Mouse (Mus musculus) embryonic facial prominence, embryonic 12.5 days (tissue): ENCODE results near the gene Ankrd22. TPM values are rescaled to one million over a fixed set of nuclear protein-coding genes. Genes with fewer than 3 reads are reported as not detected.

Source experiments
- ATAC-seq: fragments of 200-750 bp; cut with Nextera tagmentation; 2 replicates; pipeline ENCODE4 v1.8.0; 2017; ENCODE audit not compliant: insufficient number of reproducible peaks, insufficient read depth, low FRiP score, low TSS enrichment
- H3K27ac ChIP-seq: fragments of 300-500 bp; sonication (generic); 2 replicates; pipeline ENCODE4 v1.5.1; 2016; ENCODE audit warnings: mild to moderate bottlenecking
- H3K27me3 ChIP-seq: fragments of 300-500 bp; sonication (generic); 2 replicates; pipeline ENCODE4 v1.6.1; 2016; ENCODE audit warnings: mild to moderate bottlenecking, moderate library complexity
- H3K36me3 ChIP-seq: fragments of 300-500 bp; sonication (generic); 2 replicates; pipeline ENCODE4 v1.6.1; 2016; ENCODE audit warnings: mild to moderate bottlenecking
- H3K4me1 ChIP-seq: fragments of 300-500 bp; sonication (generic); 2 replicates; pipeline ENCODE4 v1.6.1; 2016
- H3K4me2 ChIP-seq: fragments of 300-500 bp; sonication (generic); replicated peaks from 2 replicates; pipeline ENCODE4 v1.6.1; 2016; ENCODE audit warnings: mild to moderate bottlenecking, moderate library complexity
- H3K4me3 ChIP-seq: fragments of 300-500 bp; sonication (generic); 2 replicates; pipeline ENCODE4 v1.5.1; 2016; ENCODE audit warnings: mild to moderate bottlenecking
- H3K9ac ChIP-seq: fragments of 300-500 bp; sonication (generic); 2 replicates; pipeline ENCODE4 v1.6.1; 2016; ENCODE audit warnings: mild to moderate bottlenecking, moderate library complexity
- H3K9me3 ChIP-seq: fragments of 300-500 bp; sonication (generic); 2 replicates; pipeline ENCODE4 v1.6.1; 2016; ENCODE audit warnings: mild to moderate bottlenecking, moderate library complexity
- WGBS: fragments of 180-500 bp; shearing (Covaris S2); methylation state at CpG from one replicate; pipeline ENCODE4 v1.1.7; 2016; 5-methylcytosine and 5-hydroxymethylcytosine counted together
- polyA plus RNA-seq: library from polyadenylated mRNA; unstranded; fragments of >200 nt; fragmentation: Nextera tagmentation; extraction: Ambion mirVana; gene quantifications from 2 replicates; pipeline ENCODE4 v1.2.1, GENCODE M21; 2016

Gene Ankrd22
- polyA plus RNA-seq, 1 experiment from 2014 or later, result 0.37 TPM

DNA sequence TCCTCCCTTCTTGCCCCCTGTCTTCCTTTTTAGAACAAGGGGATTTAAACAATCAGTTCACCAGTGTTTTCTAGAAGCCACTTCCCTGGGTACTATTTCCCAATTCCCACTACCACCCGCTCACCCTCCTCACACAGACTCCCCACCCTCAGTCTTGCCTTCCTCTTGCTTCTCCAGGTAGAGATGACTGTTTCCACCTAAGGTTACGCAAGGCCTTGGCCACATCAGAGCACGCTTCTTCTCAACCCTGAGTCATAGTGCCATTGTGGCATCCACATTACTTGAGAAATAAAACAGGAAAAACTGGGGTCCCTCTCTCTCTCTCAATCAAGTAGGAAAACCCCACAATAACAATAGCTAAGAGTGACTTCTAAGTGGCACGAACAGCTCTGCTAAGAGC lies 13.3 kb upstream of the Ankrd22 start:
- 90% methylated on average over 4 of the region's 4 CpGs for WGBS
- no peak overlapping the region for H3K9ac ChIP-seq

DNA sequence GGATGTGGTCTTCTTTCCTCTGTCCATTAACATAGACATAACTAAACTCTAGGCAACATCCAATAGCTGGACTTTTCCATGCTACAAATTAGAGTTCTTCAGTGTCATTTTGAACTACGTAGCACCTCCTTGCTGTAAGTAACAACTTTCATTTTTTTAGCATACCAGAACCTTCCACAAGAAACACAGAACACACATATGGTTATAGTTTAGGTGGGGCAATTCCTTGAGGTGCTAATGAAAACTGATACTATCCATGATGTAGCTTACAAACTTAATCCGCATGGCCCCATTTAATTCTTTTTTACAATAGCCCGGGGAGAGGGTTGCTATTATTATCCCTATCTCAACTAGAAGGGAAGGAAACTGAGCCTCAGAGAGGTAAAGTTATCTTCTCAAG lies 8.2 kb upstream of the Ankrd22 start:
- Histone ChIP-seq H3K27ac (no peak overlapping the region), H3K4me1 (peaks cover 4% of the 10 kb centered on the region; the same call in 1 of the 2 replicates), H3K9me3 (no peaks in the 10 kb centered on the region), H3K4me3 (no peak overlapping the region), H3K27me3 (no peaks in the 10 kb centered on the region), H3K36me3 (no peaks in the 10 kb centered on the region), H3K4me2 (no peak overlapping the region), H3K9ac (no peak overlapping the region)
- ATAC-seq, result no peak
- WGBS, result 35% methylated on average over 3 of the region's 3 CpGs

More for the DNA sequence above, 13.3 kb upstream of the Ankrd22 start:
- Histone ChIP-seq H3K4me1 (peaks cover 1% of the 10 kb centered on the region; the same call in 1 of the 2 replicates), H3K9me3 (no peaks in the 10 kb centered on the region), H3K4me3 (no peak overlapping the region), H3K27me3 (no peaks in the 10 kb centered on the region), H3K36me3 (no peaks in the 10 kb centered on the region), H3K27ac (no peak overlapping the region), H3K4me2 (no peak overlapping the region)
- no peak for ATAC-seq

DNA sequence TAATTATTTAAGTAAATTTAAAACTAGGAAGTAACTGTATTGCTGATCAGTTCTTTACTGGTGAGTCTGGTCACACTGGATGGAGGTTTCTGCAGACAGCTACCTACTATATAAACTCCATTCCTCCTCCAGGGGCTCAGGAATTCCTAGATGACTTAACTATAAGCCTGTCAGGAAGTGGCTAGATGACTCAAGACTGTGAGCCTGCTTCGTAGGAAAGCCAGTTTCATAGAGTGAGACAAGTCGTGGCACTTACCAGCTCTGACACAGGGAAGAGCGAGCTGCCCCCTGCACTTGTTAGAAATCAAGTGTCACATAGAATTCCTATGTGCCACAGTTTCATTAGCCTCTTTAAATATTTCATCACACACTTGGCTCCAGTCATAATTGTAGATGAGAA lies 5.3 kb upstream of the Ankrd22 start:
- 56% methylated on average over 3 of the region's 3 CpGs for WGBS

DNA sequence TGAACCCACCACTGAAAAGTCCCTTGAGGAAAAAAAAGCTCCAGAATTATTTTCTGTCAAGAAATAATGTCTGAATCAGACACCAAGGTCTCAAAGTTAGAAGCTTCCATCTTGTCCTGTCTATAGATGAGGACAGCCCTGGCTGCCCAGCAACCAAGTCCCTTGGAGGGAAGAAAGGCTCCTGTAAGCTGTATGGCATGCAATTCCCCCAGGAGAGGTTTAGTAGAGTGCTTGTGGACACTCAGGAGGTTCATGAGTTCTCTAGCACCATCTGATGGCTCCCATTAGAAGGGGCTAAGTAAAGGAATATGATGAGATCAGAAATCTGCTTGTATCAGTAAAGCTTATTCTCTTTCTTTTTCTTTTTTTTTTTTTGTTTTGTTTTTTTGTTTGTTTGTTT lies 3.3 kb upstream of the Ankrd22 start:
- H3K4me3 ChIP-seq, result no peak overlapping the region
- no peak overlapping the region for H3K27ac ChIP-seq
- H3K4me2 ChIP-seq, result no peak overlapping the region
- H3K27me3 ChIP-seq, result no peaks in the 10 kb centered on the region
- H3K9me3 ChIP-seq, result no peaks in the 10 kb centered on the region
- no peaks in the 10 kb centered on the region for H3K36me3 ChIP-seq
- no peak overlapping the region for H3K9ac ChIP-seq
- no peak for ATAC-seq
- H3K4me1 ChIP-seq, result peaks cover 3% of the 10 kb centered on the region; the same call in 1 of the 2 replicates

More for the DNA sequence above, 5.3 kb upstream of the Ankrd22 start:
- Histone ChIP-seq H3K4me1 (peaks cover 4% of the 10 kb centered on the region; the same call in 1 of the 2 replicates), H3K27me3 (no peaks in the 10 kb centered on the region), H3K4me2 (no peak overlapping the region), H3K27ac (no peak overlapping the region), H3K9ac (no peak overlapping the region), H3K36me3 (no peaks in the 10 kb centered on the region), H3K9me3 (no peaks in the 10 kb centered on the region), H3K4me3 (no peak overlapping the region)
- ATAC-seq, result no peak

DNA sequence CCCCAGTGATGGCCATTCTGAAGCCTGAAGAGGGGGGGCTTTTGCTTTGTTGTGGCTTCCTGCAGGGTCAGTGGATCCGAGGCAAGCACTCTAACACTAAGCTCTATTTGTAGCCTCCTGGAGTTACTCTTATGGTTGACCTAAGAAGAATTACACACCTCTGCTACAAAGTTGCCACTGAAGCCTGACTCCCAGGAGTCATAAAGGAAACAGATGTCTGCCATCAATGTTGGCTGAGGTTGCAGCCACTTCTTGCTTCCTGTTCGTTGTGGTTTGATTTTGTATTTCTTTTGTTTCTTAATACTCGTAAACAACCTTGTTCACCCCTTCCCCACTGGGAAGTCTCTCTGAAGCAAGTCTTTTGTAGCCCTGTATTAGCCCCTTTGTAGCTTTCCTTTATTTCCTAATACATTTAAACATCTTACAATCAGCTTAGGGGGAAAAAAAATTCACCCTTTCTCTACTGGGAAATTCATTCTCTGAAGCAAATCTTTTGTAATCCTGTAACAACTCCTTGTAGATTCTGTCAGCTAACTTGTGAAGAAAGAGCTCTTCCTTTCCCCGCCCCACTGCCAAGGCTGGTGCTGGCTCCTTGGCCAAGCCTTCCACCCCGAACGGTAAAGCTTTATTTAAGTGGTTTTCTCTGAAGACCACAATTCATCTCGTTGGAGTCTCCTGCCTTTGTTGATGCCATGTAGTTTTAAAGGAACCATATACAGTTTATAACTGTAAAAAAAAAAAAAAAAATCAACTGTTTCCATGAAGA lies 2.2 kb upstream of the Ankrd22 start:
- no peak overlapping the region for H3K27ac ChIP-seq
- H3K9me3 ChIP-seq, result no peaks in the 10 kb centered on the region
- no peaks in the 10 kb centered on the region for H3K27me3 ChIP-seq
- no peak overlapping the region for H3K9ac ChIP-seq
- 60% methylated on average over 7 of the region's 7 CpGs for WGBS
- no peak overlapping the region for H3K4me3 ChIP-seq
- ATAC-seq, result no peak
- H3K36me3 ChIP-seq, result no peaks in the 10 kb centered on the region
- H3K4me2 ChIP-seq, result no peak overlapping the region
- H3K4me1 ChIP-seq, result no peaks in the 10 kb centered on the region

DNA sequence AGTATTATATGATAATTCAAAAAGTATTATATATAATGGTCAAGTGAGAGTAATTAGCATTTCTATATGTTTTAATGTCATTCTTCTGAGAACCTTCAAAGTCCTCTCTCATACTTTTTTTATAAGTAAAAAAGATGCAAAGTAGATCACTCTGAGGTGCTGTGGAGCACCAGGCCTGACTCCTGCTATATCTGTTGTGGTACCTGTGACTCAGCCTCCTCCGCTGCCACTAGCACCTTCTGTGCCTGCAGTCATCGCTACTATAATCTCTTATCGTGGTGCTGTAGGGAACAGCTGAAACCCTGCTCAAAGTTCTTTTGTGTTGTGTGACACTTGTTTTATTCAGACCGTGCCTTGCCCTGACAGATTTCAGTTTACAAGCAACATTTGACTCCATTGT lies 533 bp upstream of the Ankrd22 start:
- H3K4me2 ChIP-seq, result no peak overlapping the region
- no peak overlapping the region for H3K4me3 ChIP-seq
- H3K9me3 ChIP-seq, result no peaks in the 10 kb centered on the region
- no peak for ATAC-seq
- H3K36me3 ChIP-seq, result no peaks in the 10 kb centered on the region
- H3K27ac ChIP-seq, result no peak overlapping the region
- no peaks in the 10 kb centered on the region for H3K27me3 ChIP-seq
- no peaks in the 10 kb centered on the region for H3K4me1 ChIP-seq
- WGBS, result 84% methylated on average over 4 of the region's 4 CpGs
- no peak overlapping the region for H3K9ac ChIP-seq

DNA sequence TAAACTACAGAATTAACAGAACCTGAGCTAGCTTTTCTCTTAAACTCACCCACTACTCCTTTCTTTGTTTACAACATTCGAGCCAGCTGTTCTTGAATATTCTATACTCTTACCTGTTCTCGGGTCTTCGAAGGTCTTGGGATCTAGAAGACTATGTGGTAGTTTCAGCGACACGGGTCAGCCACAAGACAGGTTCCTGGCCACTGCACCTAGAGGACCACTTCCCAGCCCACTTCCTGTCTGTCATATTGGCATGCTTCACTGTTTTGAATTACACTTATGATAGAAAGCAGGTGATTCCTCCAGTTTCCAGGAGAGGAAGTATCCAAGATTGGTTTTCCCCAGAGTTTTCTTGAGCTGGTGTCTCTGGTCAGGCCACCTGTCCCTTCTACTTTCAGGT lies 3.2 kb downstream of the Ankrd22 start:
- H3K4me3 ChIP-seq, result no peak overlapping the region
- no peak overlapping the region for H3K4me2 ChIP-seq
- no peak overlapping the region for H3K9ac ChIP-seq
- no peaks in the 10 kb centered on the region for H3K4me1 ChIP-seq
- no peaks in the 10 kb centered on the region for H3K27me3 ChIP-seq
- H3K36me3 ChIP-seq, result no peaks in the 10 kb centered on the region
- H3K27ac ChIP-seq, result no peak overlapping the region
- no peaks in the 10 kb centered on the region for H3K9me3 ChIP-seq
- no peak for ATAC-seq
- WGBS, result 85% methylated on average over 5 of the region's 5 CpGs

DNA sequence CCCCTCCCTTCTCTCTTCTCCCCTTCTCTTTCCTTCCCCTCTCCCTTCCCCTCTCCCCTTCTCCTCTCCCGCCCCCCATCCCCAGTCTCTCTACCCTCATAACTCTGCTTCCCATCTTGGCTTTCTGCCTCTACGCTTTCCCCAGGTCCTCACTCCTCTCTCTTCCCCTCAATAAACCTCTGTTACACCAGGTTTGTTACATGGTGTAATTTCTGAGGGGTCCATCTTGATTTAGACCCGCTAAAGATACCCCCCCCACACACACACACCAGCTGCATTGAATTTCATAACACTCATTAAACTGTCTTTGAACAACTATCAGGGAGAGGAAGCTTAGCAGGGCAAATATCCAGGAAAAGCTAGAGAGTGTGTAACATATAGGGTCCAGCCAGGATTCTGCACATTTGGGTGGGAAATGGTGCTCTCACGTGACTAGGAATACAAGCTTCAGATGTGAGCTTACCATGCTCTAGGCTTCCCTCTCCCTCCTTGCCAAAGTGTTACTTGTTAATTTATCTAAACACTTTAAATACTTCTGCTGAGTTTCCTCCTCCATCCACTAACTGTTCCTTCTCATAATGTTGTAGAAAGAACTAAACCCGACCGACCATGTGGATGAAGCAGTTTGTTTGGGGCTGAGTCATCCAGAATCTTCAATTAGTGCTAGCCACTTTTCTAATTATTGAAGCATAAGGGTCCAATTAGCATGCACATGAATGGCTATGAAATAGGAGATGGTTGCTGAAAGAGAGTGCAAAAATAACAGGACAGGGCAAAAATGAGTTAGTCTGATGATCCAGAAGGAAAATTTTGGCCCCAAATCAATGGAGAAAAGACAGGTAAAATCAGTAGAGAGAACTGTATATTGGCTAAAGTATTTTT lies 12.3 kb downstream of the Ankrd22 start:
- Histone ChIP-seq H3K27me3 (no peaks in the 10 kb centered on the region), H3K4me3 (no peak overlapping the region), H3K9ac (no peak overlapping the region), H3K4me2 (no peak overlapping the region), H3K36me3 (no peaks in the 10 kb centered on the region), H3K9me3 (no peaks in the 10 kb centered on the region), H3K27ac (no peak overlapping the region), H3K4me1 (no peaks in the 10 kb centered on the region)
- ATAC-seq, result no peak
- WGBS, result 49% methylated on average over 6 of the region's 6 CpGs

DNA sequence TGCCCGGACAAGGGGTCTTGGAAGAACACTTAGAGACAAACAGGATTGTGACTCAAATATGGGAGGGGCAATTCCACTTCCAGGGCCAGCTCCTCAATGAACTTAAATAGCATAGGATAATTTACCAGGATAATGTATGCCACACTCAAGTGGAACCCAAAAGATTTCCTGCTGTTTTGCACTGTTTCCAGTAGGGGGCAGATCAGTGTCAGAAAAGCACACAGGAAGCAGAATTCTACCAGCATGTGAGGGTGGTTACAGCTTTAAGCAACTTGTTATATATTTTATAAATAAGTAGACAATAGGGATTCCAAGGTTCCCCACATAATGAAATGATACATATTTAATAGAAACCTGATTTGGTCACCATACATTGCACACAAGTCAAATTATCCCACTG lies 13.9 kb downstream of the Ankrd22 start:
- no peak overlapping the region for H3K27ac ChIP-seq
- no peak for ATAC-seq
- H3K9me3 ChIP-seq, result no peaks in the 10 kb centered on the region
- H3K27me3 ChIP-seq, result no peaks in the 10 kb centered on the region
- H3K4me3 ChIP-seq, result no peak overlapping the region
- 82% methylated on average over 1 of the region's 1 CpGs for WGBS
- H3K9ac ChIP-seq, result no peak overlapping the region
- H3K4me1 ChIP-seq, result no peaks in the 10 kb centered on the region
- H3K36me3 ChIP-seq, result no peaks in the 10 kb centered on the region
- H3K4me2 ChIP-seq, result no peak overlapping the region

DNA sequence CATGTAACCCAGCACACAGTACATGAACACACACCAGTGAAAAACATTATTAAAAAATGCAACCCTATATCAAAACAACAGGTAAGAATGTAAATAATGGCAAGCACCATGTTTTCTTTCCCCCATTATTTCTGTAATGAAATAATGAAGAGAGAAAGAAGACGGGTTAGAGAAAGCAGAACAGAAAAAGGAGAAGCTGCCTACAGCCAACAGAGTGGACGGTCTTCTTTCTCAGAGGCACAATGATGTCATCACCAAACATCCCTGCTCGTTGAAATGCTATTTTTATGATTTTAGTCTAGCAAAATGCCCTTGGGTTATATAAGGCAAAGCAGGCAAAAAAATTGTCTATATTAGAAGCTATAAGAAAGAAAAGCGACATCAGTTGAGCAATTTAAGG lies 17.4 kb downstream of the Ankrd22 start:
- Histone ChIP-seq H3K4me2 (no peak overlapping the region), H3K27ac (no peak overlapping the region), H3K9me3 (no peaks in the 10 kb centered on the region), H3K36me3 (no peaks in the 10 kb centered on the region), H3K4me1 (no peaks in the 10 kb centered on the region), H3K9ac (no peak overlapping the region), H3K4me3 (no peak overlapping the region), H3K27me3 (no peaks in the 10 kb centered on the region)
- 77% methylated on average over 4 of the region's 4 CpGs for WGBS
- no peak for ATAC-seq

DNA sequence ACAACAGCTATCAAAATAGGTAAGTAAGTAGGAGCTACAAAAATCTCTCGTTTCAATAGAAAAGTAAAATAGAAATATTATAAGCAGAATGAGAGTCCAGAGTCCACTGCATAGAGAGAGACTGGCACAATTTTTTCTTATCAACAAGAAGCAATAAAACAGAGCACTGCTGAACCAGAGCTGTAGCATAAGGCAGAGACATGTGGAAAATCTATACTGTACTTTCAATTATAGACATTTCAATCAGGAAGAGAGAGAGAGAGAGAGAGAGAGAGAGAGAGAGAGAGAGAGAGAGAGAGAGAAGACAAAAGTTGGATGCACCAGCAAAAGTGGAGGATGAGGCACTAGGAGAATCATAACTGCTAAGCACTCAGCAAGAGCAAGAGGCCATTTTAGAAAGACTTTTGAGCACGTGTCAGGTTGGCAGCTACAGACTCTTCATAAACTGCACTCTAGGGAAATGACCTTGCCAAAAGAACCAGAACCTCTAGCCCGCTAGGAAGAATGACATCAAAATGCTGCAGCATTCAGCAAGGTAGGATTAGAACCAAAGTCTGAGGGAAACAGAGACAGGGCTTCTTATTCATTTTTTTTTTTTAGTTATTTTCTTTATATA lies 26.3 kb downstream of the Ankrd22 start:
- no peak overlapping the region for H3K9ac ChIP-seq
- H3K36me3 ChIP-seq, result no peaks in the 10 kb centered on the region
- no peak for ATAC-seq
- H3K4me1 ChIP-seq, result no peaks in the 10 kb centered on the region
- H3K4me2 ChIP-seq, result no peak overlapping the region
- H3K27me3 ChIP-seq, result no peaks in the 10 kb centered on the region
- no peak overlapping the region for H3K27ac ChIP-seq
- no peaks in the 10 kb centered on the region for H3K9me3 ChIP-seq
- 81% methylated on average over 3 of the region's 3 CpGs for WGBS
- H3K4me3 ChIP-seq, result no peak overlapping the region
